Mouse (Mus musculus) kidney, postnatal 4 days (tissue): ENCODE results near the gene Ildr2.

Experiments used
- DNase-seq, 2 experiments: peaks; one replicate each; pipeline ENCODE4 v3.0.0; 2021; ENCODE audit warnings: mixed read lengths in 2 of 2

Gene Ildr2

GRCm38 (mm10) chr1:166253898-166254894 is at the start of gene Ildr2:
Ildr2 (plus strand) TSS chr1:166254139.
- DNase-seq = peak; percentile 77 to 83

- DNase-seq = no peak
Observed at GRCm38 (mm10) chr1:166204171-166204570, 49.8 kb upstream of the Ildr2 start.

- DNase-seq = no peak
Observed at GRCm38 (mm10) chr1:166205159-166205558, 48.8 kb upstream of the Ildr2 start.

DNA sequence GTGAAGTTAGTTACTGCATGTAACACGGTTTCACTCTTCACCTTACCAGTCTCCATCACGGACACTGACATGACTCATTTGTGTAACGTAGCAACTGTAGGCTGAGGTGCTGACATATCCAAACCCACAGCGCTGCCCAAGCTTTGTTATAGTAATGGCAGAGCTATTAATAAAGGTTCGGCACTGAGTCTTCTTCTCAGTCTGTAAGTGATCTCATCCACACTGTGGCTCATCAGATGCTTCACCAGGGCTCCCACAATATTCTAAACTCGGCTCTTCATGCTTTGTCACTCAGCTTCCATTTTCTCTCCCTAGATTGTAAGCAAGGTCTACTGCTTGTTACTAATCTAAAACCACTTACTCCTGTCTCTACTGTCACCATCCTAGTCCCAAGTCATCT is 44.6 kb upstream of the Ildr2 start:
- DNase-seq = no peak

DNA sequence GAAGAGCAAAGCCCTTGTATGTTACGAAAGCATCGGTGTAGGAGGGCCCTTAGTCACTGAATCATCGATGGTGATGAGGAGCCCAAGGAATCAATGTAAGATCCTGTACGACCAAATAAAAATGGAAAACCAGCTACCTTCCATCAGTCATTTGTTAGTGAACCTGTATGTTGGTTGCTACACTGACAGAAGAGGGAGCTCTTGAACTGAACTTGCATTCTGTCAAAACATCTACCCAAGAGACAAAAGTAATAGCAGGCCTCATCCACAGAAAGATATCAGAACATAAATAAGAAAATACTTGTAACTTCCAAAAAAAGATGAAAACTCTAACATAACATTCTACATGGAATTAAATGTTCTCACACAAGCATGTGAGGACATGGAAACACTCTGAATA is 39.8 kb upstream of the Ildr2 start:
- DNase-seq = no peak

- DNase-seq = no peak
Observed at GRCm38 (mm10) chr1:166238315-166238969, 15.5 kb upstream of the Ildr2 start, which contains the start of gene Mael. Mael (minus strand) TSS chr1:166238747.

GRCm38 (mm10) chr1:166244285-166244684 is 9.7 kb upstream of the Ildr2 start:
- no peak for DNase-seq

DNA sequence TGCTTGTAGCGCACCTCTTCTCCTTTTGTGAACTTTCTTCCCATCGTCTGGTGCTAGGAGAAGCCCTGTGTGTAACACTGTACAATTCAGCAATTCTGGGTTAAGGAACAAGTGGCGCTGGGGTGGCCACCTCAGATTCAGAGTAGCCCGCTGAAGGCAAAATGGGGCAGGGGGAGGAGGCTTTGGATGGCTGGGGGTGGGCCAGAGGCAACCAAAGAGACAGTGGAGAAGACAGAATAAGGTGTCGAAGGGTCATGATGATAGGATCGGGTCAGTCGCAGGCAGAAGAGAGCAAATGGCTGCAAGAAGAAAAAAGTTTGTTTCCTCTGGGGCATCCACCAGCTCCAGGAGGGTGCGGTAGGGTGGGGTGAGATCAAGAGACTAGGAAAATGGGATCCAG is 1.2 kb downstream of the Ildr2 start:
- no peak for DNase-seq

GRCm38 (mm10) chr1:166255651-166256050 is 1.7 kb downstream of the Ildr2 start:
- no peak for DNase-seq

DNA sequence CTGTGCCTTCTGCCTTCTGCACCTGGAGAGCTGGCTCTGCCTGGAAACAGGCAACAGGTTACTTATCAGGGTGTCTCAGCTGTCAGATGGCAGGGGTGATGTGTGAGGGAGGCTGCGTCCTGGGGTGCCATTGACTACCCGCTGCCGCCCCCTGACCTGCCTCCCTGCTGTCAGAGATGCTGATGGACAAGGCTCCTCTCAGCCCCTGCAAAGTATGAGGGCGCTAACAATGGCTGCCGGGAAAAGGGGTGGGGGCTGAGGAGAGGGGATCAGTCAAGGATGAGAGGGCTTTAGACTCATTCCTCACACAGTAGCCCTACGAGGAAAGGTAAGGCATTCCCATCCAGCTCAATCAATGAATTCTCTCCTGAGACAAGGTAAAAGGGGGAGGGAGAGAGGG is 2.4 kb downstream of the Ildr2 start:
- no peak for DNase-seq

- no peak for DNase-seq
Observed at GRCm38 (mm10) chr1:166256898-166257297, 3.0 kb downstream of the Ildr2 start.

GRCm38 (mm10) chr1:166259526-166259925 is 5.6 kb downstream of the Ildr2 start:
- no peak for DNase-seq

DNA sequence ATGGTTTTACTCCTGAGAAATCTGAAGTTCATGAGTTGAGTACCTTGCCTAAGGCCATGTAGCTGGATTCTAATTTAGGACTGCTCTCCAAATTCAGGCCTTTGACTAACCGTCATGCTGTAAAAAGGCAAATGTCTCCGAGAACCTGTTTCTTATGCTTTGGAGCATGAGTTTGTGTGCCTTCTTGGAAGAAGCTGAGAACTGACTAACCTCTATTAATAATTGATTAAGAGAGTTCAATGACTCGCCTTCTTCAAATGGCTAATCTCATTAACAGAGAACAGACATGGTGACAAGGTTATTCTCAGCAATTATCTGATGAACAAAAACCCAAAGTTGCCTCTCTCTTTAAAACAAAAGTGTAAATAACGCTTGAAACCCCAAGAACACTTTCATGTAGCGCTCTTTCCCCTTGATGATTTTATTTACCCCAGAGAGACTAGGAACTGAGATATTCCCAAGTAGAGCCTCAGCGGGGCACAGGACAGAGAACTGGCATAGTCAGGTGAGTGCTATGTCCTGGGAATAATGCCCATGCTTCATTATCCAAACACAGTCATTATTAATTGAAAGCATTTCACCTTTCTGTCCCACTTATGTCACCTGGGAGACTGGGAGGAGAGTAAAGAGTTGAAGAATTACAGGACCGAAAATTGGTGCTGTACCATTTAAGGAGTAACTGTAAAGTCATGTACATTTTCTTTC is 12.2 kb downstream of the Ildr2 start:
- no peak for DNase-seq

- no peak for DNase-seq
Observed at GRCm38 (mm10) chr1:166266918-166267317, 13.0 kb downstream of the Ildr2 start.

GRCm38 (mm10) chr1:166268218-166268617 is 14.3 kb downstream of the Ildr2 start:
- DNase-seq = no peak

DNA sequence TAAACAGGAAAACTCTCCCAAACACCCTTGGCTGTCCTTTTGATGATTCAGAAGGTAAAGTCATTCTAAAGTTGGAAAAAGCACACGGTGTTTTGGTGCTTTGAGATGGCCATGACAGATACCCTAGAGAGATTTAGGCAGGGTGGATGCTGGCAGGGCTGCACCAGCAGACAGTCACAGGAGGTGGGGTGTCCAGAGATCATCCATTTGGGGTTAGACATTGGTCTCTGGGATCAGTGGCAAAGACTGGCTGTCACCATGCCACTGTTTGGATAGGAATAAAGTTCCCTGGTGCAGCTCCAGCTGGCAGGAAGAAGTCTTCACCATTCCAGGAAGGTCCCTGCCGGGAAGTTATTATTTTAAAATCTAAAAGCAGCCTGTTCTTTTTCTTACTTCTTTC is 24.8 kb downstream of the Ildr2 start:
- DNase-seq = no peak

DNA sequence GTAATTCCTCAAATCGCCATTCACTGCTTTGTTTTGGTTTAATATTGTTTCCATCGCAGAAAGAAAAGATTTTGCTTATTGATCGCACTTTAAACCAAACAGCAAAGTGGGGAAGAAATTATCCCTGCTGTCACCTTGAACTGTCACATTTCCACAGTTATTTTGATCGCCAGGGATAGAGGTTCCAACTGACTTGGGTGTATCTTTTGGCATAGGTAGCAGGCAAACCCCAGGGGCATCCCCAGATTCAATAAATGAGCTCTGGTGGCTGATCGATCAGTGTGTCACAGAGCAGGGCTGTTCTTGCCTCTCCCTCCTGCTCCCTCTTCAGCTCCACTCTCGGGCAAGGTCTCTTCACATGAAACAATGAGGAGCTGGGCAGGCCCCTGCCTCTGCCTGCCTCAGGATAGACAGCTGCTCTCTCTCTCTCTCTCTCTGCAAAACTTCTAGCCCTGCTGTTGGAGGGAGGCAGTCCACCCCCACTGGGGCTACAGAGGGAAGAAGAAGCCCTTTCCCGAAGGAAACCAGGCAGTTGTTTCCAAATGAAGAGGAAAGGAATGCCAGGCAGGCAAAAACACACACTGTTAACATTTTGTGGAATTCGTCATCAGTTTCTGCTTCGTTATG is 25.8 kb downstream of the Ildr2 start:
- no peak for DNase-seq

DNA sequence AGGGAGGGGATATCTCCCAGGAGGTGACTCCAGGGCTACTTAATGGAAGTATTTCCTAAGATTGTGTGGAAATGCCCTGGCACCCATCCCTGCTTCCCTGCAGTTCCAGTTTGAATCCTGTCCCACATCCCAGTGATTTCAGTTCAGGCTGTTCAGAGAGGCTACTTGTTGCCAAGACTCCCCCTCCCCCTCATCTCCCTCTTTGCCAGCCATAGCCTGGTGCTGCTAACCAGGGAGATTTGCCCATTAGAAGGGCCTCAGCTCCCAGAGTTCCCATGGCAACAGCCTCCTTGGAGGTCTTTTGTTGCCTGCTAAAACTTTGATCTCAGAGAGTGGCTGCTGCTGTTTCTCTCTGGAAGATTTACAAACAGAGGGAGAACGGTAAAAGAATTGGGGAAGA is 26.6 kb downstream of the Ildr2 start:
- peak in 1 of 2 experiments; percentile 21 for DNase-seq

DNA sequence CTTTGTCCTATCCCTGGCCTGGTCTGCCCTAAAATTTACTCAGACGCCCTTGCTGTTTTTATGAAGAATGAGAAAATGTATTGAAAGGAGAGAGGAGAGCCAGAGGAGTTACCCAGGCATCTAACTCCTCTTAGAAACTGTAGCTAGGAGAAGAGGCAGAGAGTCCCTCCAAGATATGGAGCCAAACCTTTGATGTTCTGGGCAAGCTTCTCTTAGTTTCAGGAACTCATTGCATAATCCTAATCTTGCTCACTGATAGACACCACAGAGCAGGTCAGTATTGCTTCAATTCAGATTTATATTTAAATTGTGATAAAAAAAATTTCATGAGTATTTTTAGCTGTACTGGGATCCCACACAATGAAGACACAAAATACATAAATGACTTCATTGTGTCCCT is 27.3 kb downstream of the Ildr2 start:
- no peak for DNase-seq

- no peak for DNase-seq
Observed at GRCm38 (mm10) chr1:166281836-166282235, 27.9 kb downstream of the Ildr2 start.

- peak; percentile 82 to 90 for DNase-seq
Observed at GRCm38 (mm10) chr1:166282597-166283210, 28.8 kb downstream of the Ildr2 start.

GRCm38 (mm10) chr1:166283451-166283850 is 29.5 kb downstream of the Ildr2 start:
- DNase-seq = no peak
